Mouse (Mus musculus) cortical plate, adult 2 months (tissue): Measurements from ENCODE around the gene Cd70. TPM values are rescaled to one million over a fixed set of nuclear protein-coding genes. Genes with fewer than 3 reads are reported as not detected.
A peak's percentile ranks its signal among the peaks of the same experiment; 100 is the strongest.

ENCODE experiments used
- H3K27ac ChIP-seq: fragments of 200-500 bp; 2 replicates; pipeline ENCODE4 v1.5.1; 2012; ENCODE audit warnings: low read length, control low read depth, inconsistent platforms; ENCODE audit not compliant: insufficient read depth
- H3K4me1 ChIP-seq: fragments of 200-500 bp; 2 replicates; pipeline ENCODE4 v1.6.1; 2011; ENCODE audit warnings: low read length; ENCODE audit not compliant: control insufficient read depth, insufficient read depth
- H3K4me3 ChIP-seq: fragments of 200-500 bp; 2 replicates; pipeline ENCODE4 v1.5.1; 2011; ENCODE audit warnings: mild to moderate bottlenecking, low read length, control low read depth; ENCODE audit not compliant: insufficient read depth
- CTCF ChIP-seq: fragments of 200-500 bp; IDR thresholded peaks from 2 replicates; pipeline ENCODE4 v1.5.1; 2011; ENCODE audit warnings: mild to moderate bottlenecking, control low read depth, low read length; ENCODE audit not compliant: insufficient read depth; ENCODE audit errors: extremely low read depth
- POLR2A ChIP-seq: fragments of 200-500 bp; IDR thresholded peaks from 2 replicates; pipeline ENCODE4 v1.6.1; 2011; ENCODE audit warnings: mild to moderate bottlenecking, low read length, control low read depth; ENCODE audit not compliant: insufficient read depth; ENCODE audit errors: extremely low read depth
- polyA plus RNA-seq: library from polyadenylated mRNA; depleted of rRNA; stranded (reverse); fragments of >200 nt; gene quantifications from 2 replicates; pipeline ENCODE4 v1.2.3, GENCODE M21; 2012; rRNA removed

Cd70 gene
- polyA plus RNA-seq = 0.25 and 0.29 TPM in 2 replicates

DNA sequence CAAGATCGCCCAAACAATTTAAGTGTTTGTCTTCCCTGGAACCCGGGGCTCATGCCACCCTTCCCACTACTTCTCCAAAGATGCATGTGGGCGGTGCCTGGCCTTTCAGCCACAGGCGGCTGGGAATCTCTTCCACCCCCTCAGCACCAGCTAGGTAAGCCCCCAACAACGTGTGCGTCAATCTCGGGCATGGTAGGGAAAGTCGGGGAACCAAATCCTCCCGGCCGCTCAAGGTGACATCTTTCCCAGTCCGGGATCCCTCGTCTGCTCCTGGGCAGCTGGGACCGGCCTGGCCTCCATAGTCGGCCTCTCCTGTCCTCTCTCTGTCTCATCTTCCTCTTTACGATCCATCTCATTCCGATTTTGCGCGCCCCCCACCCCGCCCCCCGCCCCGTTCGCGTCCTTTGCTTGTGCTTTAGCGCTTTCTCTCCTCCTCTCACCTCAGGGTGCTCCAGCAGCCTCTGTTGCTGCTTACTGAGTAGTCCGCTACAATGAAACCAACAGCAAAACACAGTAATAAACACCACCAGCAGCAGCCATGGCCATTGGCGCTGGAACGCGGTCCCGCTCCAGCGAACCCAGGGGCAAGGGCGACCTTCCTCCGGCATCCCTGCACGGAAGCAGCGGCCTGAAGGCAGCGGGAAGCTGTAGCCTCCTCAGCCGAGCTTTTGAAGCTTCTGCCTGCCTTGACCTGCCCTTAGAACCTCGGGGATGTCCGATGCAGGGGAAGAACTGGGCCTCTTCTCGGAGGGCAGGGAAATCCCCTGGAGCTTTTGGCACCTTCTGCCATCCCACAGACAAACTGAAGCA is at the start of gene Cd70:
Gene Cd70 (minus strand): TSS at position 784 of the 810 bp plus-strand sequence.
- H3K4me1 ChIP-seq = no peaks in the 10 kb centered on the region
- H3K27ac ChIP-seq = no peak within 1 kb of the TSS
- H3K4me3 ChIP-seq = no peak within 1 kb of the TSS
- no peak for TF ChIP-seq CTCF
- no peak for TF ChIP-seq POLR2A

DNA sequence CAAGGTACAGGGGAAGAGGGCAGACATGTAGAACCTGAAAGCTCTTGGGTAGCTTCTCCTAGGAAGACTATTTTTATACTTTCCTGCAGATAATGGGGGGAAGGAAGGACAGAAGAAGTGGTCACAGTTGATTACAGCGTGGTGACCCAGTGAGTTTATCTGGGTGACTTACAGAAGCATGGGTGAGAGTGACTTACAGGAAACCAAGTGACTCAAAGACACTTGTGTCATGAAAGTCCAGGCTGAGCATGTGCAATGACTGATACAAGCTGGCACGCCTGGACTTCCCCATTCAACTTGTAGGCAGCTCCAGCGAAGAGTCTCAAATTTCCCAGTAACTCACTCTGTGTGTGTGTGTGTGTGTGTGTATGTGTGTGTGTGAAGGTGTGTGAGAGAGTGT is 48.7 kb upstream of the Cd70 start:
- Histone ChIP-seq H3K4me3 (no peak overlapping the region), H3K4me1 (no peaks in the 10 kb centered on the region), H3K27ac (no peak overlapping the region)
- TF ChIP-seq CTCF (no peak), POLR2A (no peak)

DNA sequence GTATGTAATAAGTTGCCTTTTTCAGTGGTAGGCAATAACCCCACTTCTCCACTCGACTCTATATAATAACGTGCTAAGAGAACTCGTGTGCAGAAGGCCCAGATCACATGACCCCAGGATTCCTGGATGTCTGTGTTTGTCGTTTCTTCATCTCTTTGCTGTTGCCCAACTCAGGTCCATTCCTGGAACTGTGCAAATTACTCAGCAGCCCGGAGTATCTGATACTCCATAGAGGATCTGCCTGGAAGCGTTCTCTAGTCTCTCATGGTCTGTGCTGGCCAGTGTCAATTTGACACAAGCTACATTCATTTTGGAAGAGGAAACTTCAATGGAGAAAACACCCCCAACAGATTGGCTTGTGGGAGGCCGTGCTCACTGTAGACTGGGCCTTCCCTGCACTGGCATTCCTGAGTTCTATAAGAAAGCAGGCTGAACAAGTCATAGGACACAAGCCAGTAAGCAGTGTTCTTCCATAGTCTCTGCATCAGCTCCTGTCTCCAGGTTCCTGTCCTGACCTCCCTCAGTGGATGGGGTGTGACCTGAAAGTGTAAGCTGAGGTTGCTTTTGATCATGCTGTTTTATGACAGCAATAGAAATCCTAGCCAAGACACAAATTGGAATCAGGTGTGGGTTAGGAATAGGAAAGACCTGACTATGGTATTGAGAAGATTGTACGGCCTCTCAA is 45.9 kb upstream of the Cd70 start:
- TF ChIP-seq CTCF (no peak), POLR2A (no peak)
- Histone ChIP-seq H3K4me1 (no peaks in the 10 kb centered on the region), H3K27ac (no peak overlapping the region), H3K4me3 (no peak overlapping the region)

DNA sequence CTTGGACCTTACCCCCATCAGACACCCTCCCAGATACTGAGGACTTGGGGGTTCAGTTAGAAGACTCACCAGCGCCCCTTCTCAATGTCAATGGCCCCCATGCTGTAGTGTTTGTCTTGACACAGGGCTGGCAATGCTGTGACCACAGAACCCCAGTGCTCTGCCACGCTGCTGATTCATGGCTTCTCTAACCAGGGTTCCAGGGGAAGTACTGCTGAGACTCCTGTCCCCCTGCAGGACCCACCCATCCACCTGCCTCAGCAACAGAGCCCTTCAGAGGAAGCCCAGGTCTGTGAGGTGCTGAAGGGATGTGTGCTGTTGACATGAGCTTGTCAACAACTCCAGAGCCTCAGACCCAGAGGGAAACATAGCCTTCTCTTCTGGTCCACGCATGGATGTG is 45.2 kb upstream of the Cd70 start:
- no peak for TF ChIP-seq POLR2A
- no peak for TF ChIP-seq CTCF
- H3K27ac ChIP-seq = no peak overlapping the region
- no peaks in the 10 kb centered on the region for H3K4me1 ChIP-seq
- no peak overlapping the region for H3K4me3 ChIP-seq

DNA sequence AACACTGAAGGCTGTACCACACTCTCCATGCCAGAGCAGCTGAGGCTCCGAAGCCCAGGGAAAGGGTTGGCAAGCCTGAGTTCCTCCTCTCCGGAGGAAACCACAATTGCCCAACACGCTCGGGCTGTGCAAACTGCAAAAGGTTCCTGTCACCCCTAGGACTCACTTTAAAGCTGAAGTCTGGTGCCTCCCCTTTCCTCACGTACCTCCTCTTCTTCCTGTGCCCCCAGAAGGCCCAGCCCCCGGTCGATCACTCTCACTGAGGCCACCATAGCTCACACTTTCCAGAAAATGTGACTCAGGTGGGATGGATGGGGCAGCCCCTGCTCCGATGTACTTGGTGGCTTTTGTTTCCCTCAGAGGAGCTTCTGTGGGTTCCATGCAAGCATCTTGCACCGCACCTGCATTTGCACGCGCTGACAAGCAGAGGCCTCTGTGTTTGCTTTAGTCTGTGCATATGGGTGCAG is 44.5 kb upstream of the Cd70 start, which contains the start of gene Tnfsf14:
Gene Tnfsf14 (minus strand): TSS at position 137 of the 467 bp plus-strand sequence.
- Histone ChIP-seq H3K27ac (no peak within 1 kb of the TSS), H3K4me1 (no peaks in the 10 kb centered on the region), H3K4me3 (no peak within 1 kb of the TSS)
- TF ChIP-seq CTCF (no peak), POLR2A (no peak)

DNA sequence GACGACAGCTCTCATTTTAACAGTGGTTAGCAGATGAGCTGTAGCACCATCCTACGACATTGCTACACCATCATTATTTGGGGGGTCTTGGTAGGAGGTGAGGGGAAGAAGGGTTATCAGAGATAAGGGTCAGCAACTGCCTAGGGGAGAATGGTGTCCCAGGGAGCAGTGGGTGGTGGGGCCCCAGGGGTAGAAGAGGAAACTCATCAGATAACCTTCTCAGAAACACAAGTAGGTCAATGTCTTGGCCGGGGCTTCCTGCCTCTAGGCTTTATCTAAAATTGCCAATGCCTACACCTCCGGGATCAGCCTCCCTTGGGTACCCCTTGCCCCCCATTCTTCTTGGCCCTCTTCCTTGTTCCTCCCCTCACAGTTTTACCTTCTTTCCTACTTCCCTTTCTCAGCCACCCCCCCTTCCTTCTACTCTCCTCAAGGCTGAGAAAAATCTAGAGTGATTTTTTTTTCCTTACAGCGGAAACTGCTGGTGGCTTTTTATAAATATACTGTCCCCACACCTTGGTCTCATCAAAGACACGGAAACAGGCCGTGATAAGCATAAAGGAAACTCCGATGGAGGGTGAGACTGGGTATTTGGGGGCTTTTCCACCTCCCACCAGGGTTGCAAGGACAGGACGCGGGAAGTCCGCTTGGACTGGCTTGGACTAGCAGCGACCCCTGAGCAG is 39.1 kb upstream of the Cd70 start:
- Histone ChIP-seq H3K4me3 (no peak overlapping the region), H3K27ac (no peak overlapping the region), H3K4me1 (no peaks in the 10 kb centered on the region)
- TF ChIP-seq POLR2A (no peak), CTCF (no peak)

DNA sequence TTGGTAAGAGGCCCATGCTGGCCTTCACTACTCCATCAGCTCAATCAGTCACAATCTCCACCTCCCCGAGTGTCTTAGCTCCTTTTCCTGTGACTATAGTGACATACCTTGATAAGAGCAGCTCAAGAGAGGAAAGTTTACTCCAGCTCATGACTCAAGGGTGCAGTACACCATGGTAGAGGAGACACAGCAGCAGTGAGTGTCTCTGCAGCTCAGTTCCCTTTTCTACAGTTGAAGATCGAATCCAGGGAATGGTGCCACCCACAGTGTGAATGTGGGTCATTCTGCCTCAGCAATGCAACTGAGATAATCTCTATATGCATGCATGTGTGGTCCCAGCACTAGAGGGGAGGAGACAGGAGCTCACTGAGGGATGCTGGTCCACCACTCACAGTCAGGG is 36.1 kb upstream of the Cd70 start:
- H3K4me1 ChIP-seq = no peaks in the 10 kb centered on the region
- no peak overlapping the region for H3K27ac ChIP-seq
- no peak overlapping the region for H3K4me3 ChIP-seq
- TF ChIP-seq POLR2A = no peak
- no peak for TF ChIP-seq CTCF

DNA sequence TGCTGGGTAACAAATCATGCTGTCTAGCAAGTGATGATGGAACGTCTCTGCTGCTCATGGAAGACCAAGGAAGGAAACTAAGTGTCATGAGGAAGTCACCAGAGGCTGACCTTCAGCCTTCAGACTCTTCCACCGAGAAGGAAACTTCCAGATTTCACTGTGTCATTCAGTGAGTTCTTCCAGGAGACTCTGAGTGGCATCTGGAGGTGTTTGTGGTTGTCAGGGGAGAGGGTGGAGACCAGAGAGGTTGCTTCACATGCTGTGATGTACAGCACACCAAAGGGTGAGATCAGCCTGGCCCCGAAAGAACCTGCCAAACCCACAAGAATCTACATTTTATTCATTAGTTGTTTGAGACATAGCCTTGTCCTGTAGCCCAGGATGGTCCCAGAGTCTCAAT is 33.3 kb upstream of the Cd70 start:
- no peak overlapping the region for H3K4me3 ChIP-seq
- H3K27ac ChIP-seq = no peak overlapping the region
- H3K4me1 ChIP-seq = no peaks in the 10 kb centered on the region
- TF ChIP-seq POLR2A (no peak), CTCF (no peak)

DNA sequence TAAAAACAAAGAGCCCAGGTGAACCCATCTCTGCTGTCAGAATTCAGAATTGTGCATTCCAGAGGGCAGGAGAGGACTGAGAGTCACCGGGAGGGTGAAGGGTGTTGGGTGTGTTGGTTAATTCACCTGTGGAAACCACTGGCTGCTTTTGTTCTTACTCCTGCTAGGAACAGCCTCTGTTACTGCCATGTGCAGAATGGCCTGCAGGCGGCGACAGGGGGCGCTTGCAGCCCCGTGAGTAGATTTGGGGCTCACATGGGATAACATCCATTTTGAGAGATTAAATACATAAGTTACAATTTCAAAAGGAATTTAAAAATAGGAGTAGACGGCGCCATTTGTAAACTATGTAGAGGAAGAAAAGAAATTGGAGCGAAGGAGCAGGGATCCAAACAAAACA is 30.8 kb upstream of the Cd70 start:
- H3K4me3 ChIP-seq = no peak overlapping the region
- no peaks in the 10 kb centered on the region for H3K4me1 ChIP-seq
- 0 out of 2 replicates have a peak, but pooled peaks have one; percentile 24 for TF ChIP-seq CTCF
- no peak for TF ChIP-seq POLR2A
- H3K27ac ChIP-seq = no peak overlapping the region
